Mouse (Mus musculus) liver, embryonic 14.5 days (tissue): ENCODE results near the gene 0610037L13Rik.

Experiments
- CTCF ChIP-seq: IDR thresholded peaks from 2 replicates; pipeline ENCODE4 v1.5.1; 2016; ENCODE audit warnings: antibody characterized with exemption, low read depth, control low read depth
- EP300 ChIP-seq: IDR thresholded peaks from 2 replicates; pipeline ENCODE4 v1.6.1; 2016; ENCODE audit warnings: antibody characterized with exemption, low read depth

- TF ChIP-seq CTCF = no peak
- no peak for TF ChIP-seq EP300
These were observed 45.9 kb upstream of the 0610037L13Rik start for GRCm38 (mm10) chr4:107843687-107844086.
